Mouse (Mus musculus) lung, embryonic 15.5 days (tissue): ENCODE measurements around the gene Prkn. TPM values are rescaled to one million over a fixed set of nuclear protein-coding genes. Genes with fewer than 3 reads are reported as not detected.

Source experiments
- ATAC-seq: fragments of 200-750 bp; cut with Nextera tagmentation; 2 replicates; pipeline ENCODE4 v1.8.0; 2017; ENCODE audit warnings: moderate number of reproducible peaks, borderline replicate concordance; ENCODE audit not compliant: low FRiP score, low TSS enrichment; ENCODE audit errors: extremely low read depth
- H3K27ac ChIP-seq: fragments of 300-500 bp; sonication (generic); 2 replicates; pipeline ENCODE4 v1.5.1; 2015; ENCODE audit warnings: moderate library complexity, mild to moderate bottlenecking, inconsistent platforms
- H3K27me3 ChIP-seq: fragments of 300-500 bp; sonication (generic); 2 replicates; pipeline ENCODE4 v1.6.1; 2015; ENCODE audit warnings: inconsistent platforms
- H3K36me3 ChIP-seq: fragments of 300-500 bp; sonication (generic); 2 replicates; pipeline ENCODE4 v1.6.1; 2015; ENCODE audit warnings: inconsistent platforms
- H3K4me1 ChIP-seq: fragments of 300-500 bp; sonication (generic); 2 replicates; pipeline ENCODE4 v1.6.1; 2015; ENCODE audit warnings: inconsistent platforms
- H3K4me2 ChIP-seq: fragments of 300-500 bp; sonication (generic); 2 replicates; pipeline ENCODE4 v1.6.1; 2015; ENCODE audit warnings: inconsistent platforms, mild to moderate bottlenecking, moderate library complexity
- H3K4me3 ChIP-seq: fragments of 300-500 bp; sonication (generic); 2 replicates; pipeline ENCODE4 v1.5.1; 2015; ENCODE audit warnings: mild to moderate bottlenecking, inconsistent platforms
- H3K9ac ChIP-seq: fragments of 300-500 bp; sonication (generic); 2 replicates; pipeline ENCODE4 v1.6.1; 2015; ENCODE audit warnings: inconsistent platforms
- H3K9me3 ChIP-seq: fragments of 300-500 bp; sonication (generic); 2 replicates; pipeline ENCODE4 v1.6.1; 2016; ENCODE audit warnings: inconsistent platforms
- WGBS: fragments of 180-500 bp; shearing (Covaris S2); methylation state at CpG from one replicate; pipeline ENCODE4 v1.1.7; 2015; 5-methylcytosine and 5-hydroxymethylcytosine counted together
- polyA plus RNA-seq: library from polyadenylated mRNA; unstranded; fragments of >200 nt; fragmentation: Nextera tagmentation; extraction: Ambion mirVana; gene quantifications from 2 replicates; pipeline ENCODE4 v1.2.1, GENCODE M21; 2015

Prkn gene
- polyA plus RNA-seq, 1 experiment from 2014 or later = 0.90 TPM

- peak; percentile 24; the same call in 1 of the 2 replicates for ATAC-seq
- 35% methylated on average over 10 of the region's 10 CpGs for WGBS
Observed at GRCm38 (mm10) chr17:12032014-12032791, 1192.0 kb downstream of the Prkn start.

DNA sequence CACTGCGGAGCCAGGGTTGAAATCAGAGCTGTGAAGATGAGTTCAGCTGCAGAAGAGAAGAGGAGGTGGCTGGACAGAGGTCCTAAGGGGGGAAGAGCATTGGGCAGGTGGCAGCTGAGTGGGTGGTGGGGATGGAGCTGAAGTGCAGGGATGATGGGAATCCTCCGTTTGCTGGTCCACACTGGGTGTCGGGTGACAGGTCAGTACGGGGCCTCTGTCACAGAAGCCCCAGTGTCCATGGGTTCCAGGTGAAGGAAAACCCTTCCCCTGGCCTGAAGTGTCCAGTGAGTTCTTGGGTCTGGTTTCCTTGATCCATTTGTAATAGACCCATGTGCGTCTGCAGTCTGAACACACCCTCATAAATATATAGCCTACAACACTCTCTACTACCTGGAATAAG, 1195.2 kb downstream of the Prkn start:
- 35% methylated on average over 5 of the region's 5 CpGs for WGBS
- Histone ChIP-seq H3K4me1 (peaks cover 19% of the 10 kb centered on the region; the same call in 1 of the 2 replicates), H3K27ac (no peak overlapping the region), H3K9ac (no peak overlapping the region), H3K4me2 (no peak overlapping the region), H3K9me3 (no peaks in the 10 kb centered on the region), H3K27me3 (0 out of 2 replicates have a peak, but pooled peaks cover 6% of the 10 kb centered on the region), H3K36me3 (no peaks in the 10 kb centered on the region), H3K4me3 (no peak overlapping the region)
- ATAC-seq = no peak

More at GRCm38 (mm10) chr17:12032014-12032791, 1192.0 kb downstream of the Prkn start:
- 0 out of 2 replicates have a peak, but pooled peaks cover 6% of the 10 kb centered on the region for H3K27me3 ChIP-seq
- no peak overlapping the region for H3K4me3 ChIP-seq
- H3K9me3 ChIP-seq = no peaks in the 10 kb centered on the region
- no peak overlapping the region for H3K27ac ChIP-seq
- H3K9ac ChIP-seq = no peak overlapping the region
- peaks cover 21% of the 10 kb centered on the region for H3K4me1 ChIP-seq
- H3K4me2 ChIP-seq = no peak overlapping the region
- H3K36me3 ChIP-seq = no peaks in the 10 kb centered on the region

GRCm38 (mm10) chr17:12036205-12036604, 1196.0 kb downstream of the Prkn start:
- 0 out of 2 replicates have a peak, but pooled peaks cover 6% of the 10 kb centered on the region for H3K27me3 ChIP-seq
- no peak overlapping the region for H3K4me2 ChIP-seq
- WGBS = 42% methylated on average over 6 of the region's 6 CpGs
- no peak overlapping the region for H3K4me3 ChIP-seq
- no peak for ATAC-seq
- no peaks in the 10 kb centered on the region for H3K36me3 ChIP-seq
- H3K27ac ChIP-seq = no peak overlapping the region
- H3K9ac ChIP-seq = no peak overlapping the region
- peaks cover 18% of the 10 kb centered on the region; the same call in 1 of the 2 replicates for H3K4me1 ChIP-seq
- H3K9me3 ChIP-seq = no peaks in the 10 kb centered on the region

- no peak overlapping the region for H3K4me2 ChIP-seq
- H3K4me1 ChIP-seq = peaks cover 11% of the 10 kb centered on the region; the same call in 1 of the 2 replicates
- no peak for ATAC-seq
- no peak overlapping the region for H3K4me3 ChIP-seq
- 59% methylated on average over 5 of the region's 5 CpGs for WGBS
- no peaks in the 10 kb centered on the region for H3K9me3 ChIP-seq
- H3K27me3 ChIP-seq = 0 out of 2 replicates have a peak, but pooled peaks cover 6% of the 10 kb centered on the region
- no peak overlapping the region for H3K9ac ChIP-seq
- H3K27ac ChIP-seq = no peak overlapping the region
- H3K36me3 ChIP-seq = no peaks in the 10 kb centered on the region
Observed at GRCm38 (mm10) chr17:12037065-12037464, 1196.9 kb downstream of the Prkn start.

- no peak overlapping the region for H3K4me3 ChIP-seq
- no peaks in the 10 kb centered on the region for H3K9me3 ChIP-seq
- H3K27ac ChIP-seq = no peak overlapping the region
- 80% methylated on average over 2 of the region's 2 CpGs for WGBS
- peaks cover 6% of the 10 kb centered on the region; the same call in 1 of the 2 replicates for H3K4me1 ChIP-seq
- H3K36me3 ChIP-seq = no peaks in the 10 kb centered on the region
- H3K27me3 ChIP-seq = 0 out of 2 replicates have a peak, but pooled peaks cover 6% of the 10 kb centered on the region
- no peak for ATAC-seq
- no peak overlapping the region for H3K4me2 ChIP-seq
- no peak overlapping the region for H3K9ac ChIP-seq
Observed at GRCm38 (mm10) chr17:12037574-12037973, 1197.4 kb downstream of the Prkn start.

DNA sequence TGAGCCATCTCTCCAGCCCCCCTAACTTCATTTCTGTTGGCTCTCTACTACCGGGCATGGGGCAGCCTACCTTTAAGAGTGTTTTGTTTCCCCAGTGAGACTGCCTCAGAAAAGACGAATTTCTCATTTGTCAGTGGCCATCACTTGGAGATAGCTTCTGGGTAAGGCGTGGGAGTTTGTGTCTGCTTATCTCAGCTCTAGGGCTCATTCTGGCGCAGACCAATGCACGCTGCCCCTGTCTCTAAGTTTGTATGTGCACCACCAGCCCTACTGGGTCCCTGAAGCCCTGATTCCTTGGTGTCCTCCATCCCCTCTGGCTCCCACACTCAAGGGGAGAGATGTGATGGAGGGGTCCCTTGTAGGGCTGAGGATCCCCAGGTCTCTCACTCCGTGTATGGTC, 1198.3 kb downstream of the Prkn start:
- no peak overlapping the region for H3K9ac ChIP-seq
- 0 out of 2 replicates have a peak, but pooled peaks cover 6% of the 10 kb centered on the region for H3K27me3 ChIP-seq
- WGBS = 53% methylated on average over 6 of the region's 6 CpGs
- peaks cover 3% of the 10 kb centered on the region; the same call in 1 of the 2 replicates for H3K4me1 ChIP-seq
- H3K9me3 ChIP-seq = no peaks in the 10 kb centered on the region
- no peak overlapping the region for H3K27ac ChIP-seq
- H3K36me3 ChIP-seq = no peaks in the 10 kb centered on the region
- no peak overlapping the region for H3K4me2 ChIP-seq
- ATAC-seq = no peak
- H3K4me3 ChIP-seq = no peak overlapping the region

- ATAC-seq = peak; percentile 62; the same call in 1 of the 2 replicates
- 0 out of 2 replicates have a peak, but pooled peaks cover 5% of the 10 kb centered on the region for H3K27me3 ChIP-seq
- no peak overlapping the region for H3K4me3 ChIP-seq
- H3K36me3 ChIP-seq = no peaks in the 10 kb centered on the region
- WGBS = under 1% methylated on average over 9 of the region's 9 CpGs
- H3K9ac ChIP-seq = no peak overlapping the region
- H3K27ac ChIP-seq = no peak overlapping the region
- H3K9me3 ChIP-seq = no peaks in the 10 kb centered on the region
- H3K4me2 ChIP-seq = no peak overlapping the region
- H3K4me1 ChIP-seq = peaks cover 3% of the 10 kb centered on the region; the same call in 1 of the 2 replicates
Observed at GRCm38 (mm10) chr17:12039188-12039587, 1199.0 kb downstream of the Prkn start.

DNA sequence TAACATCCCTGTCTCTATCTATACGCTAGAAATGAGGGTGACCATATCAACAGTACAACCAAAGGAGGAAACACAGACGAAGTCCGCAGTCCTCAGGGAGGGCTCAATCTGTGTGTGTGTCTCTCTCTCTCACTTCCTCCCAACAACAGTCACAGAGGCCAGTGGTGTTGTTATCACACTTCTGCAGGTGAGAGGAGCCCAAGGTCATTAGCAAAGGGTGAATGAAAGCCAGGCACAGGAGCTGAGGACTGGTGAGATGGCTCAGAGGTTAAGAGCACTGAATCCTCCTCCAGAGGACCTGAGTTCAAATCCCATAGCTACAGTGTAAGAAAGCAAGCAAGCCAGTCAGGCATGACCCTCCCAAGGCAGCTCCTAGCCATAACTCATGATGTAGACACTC, 1199.7 kb downstream of the Prkn start:
- Histone ChIP-seq H3K4me3 (no peak overlapping the region), H3K27ac (no peak overlapping the region), H3K36me3 (no peaks in the 10 kb centered on the region), H3K9ac (no peak overlapping the region), H3K27me3 (no peaks in the 10 kb centered on the region), H3K4me1 (peaks cover 3% of the 10 kb centered on the region; the same call in 1 of the 2 replicates), H3K9me3 (no peaks in the 10 kb centered on the region), H3K4me2 (no peak overlapping the region)
- no peak for ATAC-seq
- 68% methylated on average over 3 of the region's 3 CpGs for WGBS

DNA sequence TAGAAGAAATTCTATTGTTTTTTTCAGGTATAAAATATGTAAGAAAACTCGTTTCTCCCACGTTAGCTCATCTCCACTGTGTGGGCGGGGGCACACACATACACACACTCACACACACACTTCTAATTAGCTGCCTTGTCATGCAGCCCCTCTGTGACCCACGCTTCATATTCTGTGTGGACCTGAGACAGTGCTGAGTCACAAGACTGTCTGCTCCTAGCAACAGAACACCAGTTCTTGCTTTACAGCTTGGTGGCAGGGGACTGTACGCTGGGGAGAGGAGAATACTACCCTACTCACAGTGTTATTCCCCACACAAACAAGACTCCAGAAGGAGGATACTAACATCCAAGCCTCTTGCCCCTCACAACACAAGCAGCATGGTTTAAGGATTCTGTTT, 1200.4 kb downstream of the Prkn start:
- no peaks in the 10 kb centered on the region for H3K9me3 ChIP-seq
- WGBS = 72% methylated on average over 5 of the region's 5 CpGs
- H3K36me3 ChIP-seq = no peaks in the 10 kb centered on the region
- no peak overlapping the region for H3K27ac ChIP-seq
- no peak overlapping the region for H3K4me2 ChIP-seq
- no peak overlapping the region for H3K4me3 ChIP-seq
- no peaks in the 10 kb centered on the region for H3K27me3 ChIP-seq
- peaks cover 7% of the 10 kb centered on the region; the same call in 1 of the 2 replicates for H3K4me1 ChIP-seq
- ATAC-seq = no peak
- H3K9ac ChIP-seq = no peak overlapping the region

DNA sequence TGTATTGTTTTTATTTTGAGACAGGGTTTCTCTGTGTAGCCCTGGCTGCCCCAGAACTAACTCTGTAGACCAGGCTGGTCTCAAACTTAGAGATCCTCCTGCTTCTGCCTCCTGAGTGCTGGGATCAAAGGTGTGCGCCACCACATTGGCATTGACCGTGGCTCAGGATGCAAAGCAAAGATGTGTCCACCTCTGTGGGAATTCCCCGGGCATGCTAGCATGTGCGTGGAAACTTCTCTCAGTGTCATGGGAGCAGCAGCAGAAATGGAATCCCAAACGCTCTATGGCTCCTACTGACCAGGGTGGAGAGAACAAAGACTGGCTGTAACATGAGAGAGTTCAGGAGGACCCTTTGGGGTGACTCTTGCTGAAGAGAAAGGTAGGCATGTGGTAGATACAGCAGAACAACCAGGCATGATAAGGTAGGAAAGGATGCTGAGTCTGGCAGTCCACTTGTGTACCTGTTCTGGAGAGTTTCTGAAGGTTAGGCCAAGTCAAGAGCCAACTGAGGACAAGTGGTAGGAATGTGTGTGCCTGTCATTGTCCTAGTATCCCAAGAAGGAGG, 1201.0 kb downstream of the Prkn start:
- peaks cover 12% of the 10 kb centered on the region; the same call in 1 of the 2 replicates for H3K4me1 ChIP-seq
- no peak overlapping the region for H3K4me3 ChIP-seq
- H3K27me3 ChIP-seq = no peaks in the 10 kb centered on the region
- no peak overlapping the region for H3K9ac ChIP-seq
- no peaks in the 10 kb centered on the region for H3K36me3 ChIP-seq
- H3K27ac ChIP-seq = no peak overlapping the region
- WGBS = 93% methylated on average over 5 of the region's 5 CpGs
- no peak for ATAC-seq
- H3K4me2 ChIP-seq = no peak overlapping the region
- no peaks in the 10 kb centered on the region for H3K9me3 ChIP-seq

GRCm38 (mm10) chr17:12042561-12043256, 1202.5 kb downstream of the Prkn start:
- no peaks in the 10 kb centered on the region for H3K36me3 ChIP-seq
- no peak for ATAC-seq
- no peak overlapping the region for H3K4me2 ChIP-seq
- H3K9me3 ChIP-seq = no peaks in the 10 kb centered on the region
- peaks cover 12% of the 10 kb centered on the region; the same call in 1 of the 2 replicates for H3K4me1 ChIP-seq
- no peak overlapping the region for H3K27ac ChIP-seq
- WGBS = 52% methylated on average over 14 of the region's 14 CpGs
- H3K4me3 ChIP-seq = no peak overlapping the region
- no peak overlapping the region for H3K9ac ChIP-seq
- H3K27me3 ChIP-seq = no peaks in the 10 kb centered on the region
